Mouse (Mus musculus): ENCODE measurements around the gene Git1.

The Git1 gene

DNA sequence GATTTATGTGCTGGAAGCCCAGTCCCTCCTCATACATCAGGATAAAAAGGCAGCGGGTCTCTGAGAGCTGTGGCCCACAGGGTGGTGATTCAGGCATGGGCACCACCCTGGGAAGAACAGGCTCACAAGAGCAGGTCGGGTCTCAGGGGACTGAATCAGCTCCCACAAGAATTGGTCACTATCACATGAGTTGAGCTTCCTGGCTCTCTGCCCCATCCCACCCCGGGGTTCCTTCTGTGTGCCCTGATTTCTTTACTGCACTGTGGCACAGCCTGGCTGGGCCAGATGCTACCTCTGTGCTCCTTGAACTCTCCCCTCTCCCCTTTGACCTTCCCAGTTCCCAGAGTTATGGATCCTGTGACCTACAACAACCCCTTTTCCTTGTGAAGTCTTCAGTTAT, 10.3 kb upstream of the Git1 start:
- DNase-seq (ENCODE audit: low spot score in 2 of 2), result no peak

DNA sequence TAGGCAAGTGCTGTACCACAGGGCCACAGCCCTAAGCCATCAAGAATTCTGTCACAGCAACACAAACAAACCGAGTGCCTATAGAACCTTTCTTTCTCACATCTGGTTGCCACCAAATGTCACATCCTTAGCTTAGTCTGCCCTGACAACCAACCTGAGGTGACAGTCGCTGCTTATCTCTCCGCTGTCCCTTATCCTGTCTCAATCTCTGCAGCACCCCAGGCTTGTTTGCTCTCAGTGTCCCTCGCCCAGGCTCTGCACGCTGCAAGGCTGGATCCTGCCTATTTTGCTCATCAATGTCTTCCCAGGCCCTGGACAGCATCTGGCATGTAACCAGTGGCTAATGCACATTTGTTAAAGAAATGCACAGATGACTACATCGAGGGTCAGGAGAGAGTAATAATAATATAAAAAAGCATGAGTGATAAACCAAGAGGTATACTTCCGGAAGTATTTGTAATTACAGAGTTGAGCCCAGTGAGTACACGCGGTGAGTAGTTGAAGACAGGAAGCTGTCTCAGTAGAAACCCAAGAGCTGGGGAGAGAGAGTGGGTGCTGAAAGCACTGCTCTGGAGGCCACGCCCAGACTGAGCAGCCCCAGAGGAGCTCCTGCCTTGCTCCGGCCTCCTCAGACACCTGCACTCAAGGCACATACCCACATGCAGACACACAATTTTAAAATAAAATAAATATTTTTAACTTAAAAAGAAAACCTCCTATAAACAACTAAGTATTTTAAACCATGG, 9.7 kb upstream of the Git1 start:
- no peak for DNase-seq (ENCODE audit: low spot score in 2 of 2)

DNA sequence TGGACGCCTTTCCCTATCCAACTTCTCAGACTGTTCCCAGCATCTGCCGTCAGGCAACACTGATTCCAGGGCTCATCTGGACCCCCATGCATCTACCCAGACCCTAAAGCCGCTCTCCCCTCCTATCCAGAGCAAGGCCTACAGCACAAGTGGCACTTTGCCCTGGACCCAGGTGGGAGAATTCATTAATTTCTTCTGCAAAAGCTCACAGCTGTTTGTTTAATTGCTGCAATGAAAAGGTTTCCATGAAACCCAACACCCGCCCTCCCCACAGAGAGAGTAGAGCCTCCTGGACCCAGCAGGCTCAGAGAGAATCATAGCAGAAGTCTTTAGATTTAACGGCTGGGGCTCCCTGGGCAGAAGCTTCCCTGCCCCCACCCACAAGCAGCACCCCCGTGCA, 8.1 kb upstream of the Git1 start:
- DNase-seq (ENCODE audit: low spot score in 2 of 2), result no peak

DNA sequence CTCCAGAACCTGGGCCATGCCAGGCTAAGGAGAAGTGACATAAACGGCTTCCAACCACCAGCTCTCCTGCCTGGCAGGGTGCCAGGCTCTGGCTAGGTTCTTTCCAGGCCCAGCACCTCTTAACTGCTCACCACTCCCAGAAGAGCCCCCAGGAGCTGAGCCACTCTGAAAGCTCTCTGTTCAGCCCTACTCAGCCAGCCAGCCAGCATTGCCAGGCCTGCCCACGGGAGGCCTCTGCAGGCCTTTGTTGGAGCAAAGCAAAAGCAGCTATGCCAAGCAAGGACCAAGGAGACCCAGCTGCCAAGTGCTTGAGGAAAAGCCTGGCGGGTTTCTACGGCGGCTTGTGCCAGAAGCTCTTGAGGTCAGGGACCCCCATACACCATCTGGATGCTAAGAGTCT, 6.6 kb upstream of the Git1 start:
- peak in 1 of 2 experiments; percentile 50 for DNase-seq (ENCODE audit: low spot score in 2 of 2)

DNA sequence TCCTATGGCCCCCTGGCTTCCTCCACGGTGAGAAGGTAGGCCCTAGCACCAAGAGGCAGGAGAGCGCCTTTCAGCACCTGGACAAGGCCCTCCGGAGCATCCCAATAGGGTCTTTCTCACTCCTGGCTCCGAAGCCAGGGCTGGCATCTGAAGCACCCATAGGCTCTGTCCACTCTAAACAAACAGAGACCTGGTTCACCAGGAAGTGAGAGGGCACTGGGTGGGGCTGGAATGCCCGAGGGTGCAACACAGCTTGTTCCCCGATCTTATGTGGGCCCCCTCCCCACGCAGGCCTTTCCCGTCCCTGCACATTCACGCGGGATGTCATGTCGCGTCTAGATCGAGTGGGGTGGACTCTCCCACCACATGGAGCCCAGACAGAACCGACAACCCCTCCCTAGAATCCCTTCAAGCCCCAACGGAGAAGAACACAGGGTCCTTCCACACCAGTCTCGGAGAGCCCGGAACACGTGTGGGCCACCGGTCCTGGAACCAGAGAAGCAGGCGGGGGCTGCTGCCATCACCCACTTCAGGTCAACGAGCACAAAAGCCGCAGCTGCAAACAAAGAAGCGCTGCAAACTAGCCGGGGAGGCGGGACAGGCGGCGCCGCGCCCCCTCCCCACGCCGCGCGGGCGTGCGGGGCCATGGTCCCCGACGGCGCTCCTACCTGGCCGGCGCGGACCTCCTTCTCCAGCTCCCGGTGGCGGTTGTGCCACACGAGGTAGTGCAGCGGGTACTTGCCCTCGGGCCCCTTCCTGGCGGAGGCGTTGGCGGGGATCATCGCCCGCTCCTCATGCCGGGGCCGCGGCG, 4.4 kb upstream of the Git1 start:
- peak in 1 of 2 experiments; percentile 40 for DNase-seq (ENCODE audit: low spot score in 2 of 2)

DNA sequence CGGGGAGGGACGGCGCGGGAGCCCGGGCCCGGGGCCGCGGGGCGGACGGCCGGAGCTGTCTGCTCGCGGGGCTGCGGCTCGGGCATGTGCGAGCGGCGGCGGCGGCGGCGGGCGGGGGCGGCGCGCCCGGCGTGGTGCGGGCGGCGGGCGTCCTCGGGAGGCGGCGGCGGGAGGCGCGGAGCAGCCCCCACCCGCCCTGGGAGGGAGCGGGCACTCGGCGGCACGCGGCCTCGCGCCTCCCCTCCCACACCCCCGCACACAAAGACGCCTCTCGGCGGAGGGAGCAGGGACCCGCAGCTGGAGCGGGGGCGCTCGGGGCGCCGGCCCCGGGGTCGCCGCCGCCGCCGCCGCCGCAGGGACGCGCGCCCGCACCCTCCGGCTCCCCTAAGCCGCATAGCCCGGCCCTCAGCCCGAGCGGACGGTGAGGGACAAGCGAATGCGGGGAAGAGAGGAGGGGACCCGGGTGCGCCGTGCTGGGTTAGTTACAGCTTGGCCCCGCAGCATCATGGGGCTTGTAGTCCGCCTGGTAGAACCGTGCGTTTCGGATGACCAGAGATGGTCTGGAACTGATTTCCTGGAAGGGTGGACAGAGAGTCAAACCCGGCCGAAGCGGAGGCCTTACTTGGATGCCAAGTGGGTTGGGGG, 3.6 kb upstream of the Git1 start, which contains the start of gene Ankrd13b:
Gene Ankrd13b (minus strand): TSS at position 88 of the 645 bp plus-strand sequence.
- DNase-seq (ENCODE audit: low spot score in 2 of 2), result peak in 1 of 2 experiments; percentile 78

DNA sequence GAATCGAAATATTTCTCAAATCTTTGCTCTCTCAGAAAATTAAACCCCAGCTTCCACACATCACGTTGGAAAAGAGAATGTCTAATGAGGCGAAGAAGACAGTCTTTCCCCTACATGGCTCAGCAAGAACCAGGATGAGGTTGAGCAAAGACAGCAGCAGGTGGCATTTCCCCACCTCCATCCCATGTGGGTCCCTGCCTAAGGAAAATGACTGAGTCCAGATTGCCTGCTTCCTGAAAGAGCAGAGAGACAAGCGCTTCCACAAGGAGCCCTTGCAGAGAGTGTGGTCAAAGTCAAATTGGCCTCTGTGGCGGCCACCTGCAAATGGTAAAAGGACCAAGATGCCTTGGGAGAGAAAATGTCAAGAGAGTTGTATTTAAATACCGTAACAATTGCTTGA, 2.9 kb upstream of the Git1 start:
- peak in 1 of 2 experiments; percentile 25 for DNase-seq (ENCODE audit: low spot score in 2 of 2)

DNA sequence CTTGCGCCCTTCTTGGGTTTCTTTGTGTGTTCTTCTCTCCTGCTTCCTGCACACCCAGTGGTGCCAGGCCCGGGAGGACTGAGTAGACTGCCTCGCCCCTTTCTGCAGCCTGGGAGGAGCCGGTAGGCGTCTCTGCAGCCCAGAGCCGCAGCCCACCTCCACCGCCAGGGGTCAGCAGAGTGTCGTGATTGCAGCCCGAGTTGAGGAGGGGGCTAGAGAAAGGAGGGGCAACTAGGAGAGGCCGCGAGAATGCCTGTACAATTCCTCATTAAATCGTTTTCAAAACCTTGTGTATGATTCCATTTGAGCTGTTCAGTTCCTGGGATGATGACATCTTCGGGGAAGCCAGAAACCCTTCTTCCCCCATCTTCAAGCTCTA, 2.2 kb upstream of the Git1 start:
- DNase-seq (ENCODE audit: low spot score in 2 of 2), result peak; percentile 88 to 90

DNA sequence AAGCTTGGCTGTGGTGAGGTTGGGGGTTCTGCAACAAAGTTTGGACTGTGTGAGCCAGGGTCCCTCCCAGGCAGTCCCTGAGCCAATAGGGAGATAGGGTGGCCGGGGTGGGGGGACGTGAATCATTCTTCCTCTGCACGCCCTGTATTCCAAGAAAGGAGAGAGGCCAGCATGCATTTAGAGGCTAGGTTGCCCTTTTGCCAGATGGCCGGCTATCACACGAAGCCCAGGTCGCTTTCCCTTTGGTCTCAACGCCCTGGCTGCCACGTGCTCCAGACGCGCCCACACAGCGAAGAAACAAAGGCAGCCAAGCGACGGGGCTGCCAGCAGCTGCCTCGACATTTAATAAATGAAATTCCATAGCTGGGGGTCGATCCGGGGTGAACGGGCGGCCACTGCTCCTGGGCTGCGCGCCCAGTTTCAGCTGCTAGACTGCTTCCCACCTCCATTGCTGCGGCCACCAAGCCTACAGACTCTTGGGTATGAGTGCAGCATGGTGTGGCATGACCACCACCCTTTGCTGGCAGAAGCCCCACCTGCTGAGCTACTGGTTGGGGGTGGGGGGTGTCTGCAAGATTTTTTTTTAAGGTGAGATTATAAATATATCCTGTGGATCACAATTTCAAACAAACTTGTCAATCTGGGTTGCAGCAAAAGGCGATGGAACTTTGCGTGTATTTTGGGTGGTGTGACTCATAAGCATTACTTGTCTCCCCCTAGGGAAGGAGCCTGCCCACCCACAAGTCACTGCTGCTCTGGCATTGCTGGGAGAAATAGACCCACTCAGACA, 1.7 kb upstream of the Git1 start:
- peak in 1 of 2 experiments; percentile 69 for DNase-seq (ENCODE audit: low spot score in 2 of 2)

DNA sequence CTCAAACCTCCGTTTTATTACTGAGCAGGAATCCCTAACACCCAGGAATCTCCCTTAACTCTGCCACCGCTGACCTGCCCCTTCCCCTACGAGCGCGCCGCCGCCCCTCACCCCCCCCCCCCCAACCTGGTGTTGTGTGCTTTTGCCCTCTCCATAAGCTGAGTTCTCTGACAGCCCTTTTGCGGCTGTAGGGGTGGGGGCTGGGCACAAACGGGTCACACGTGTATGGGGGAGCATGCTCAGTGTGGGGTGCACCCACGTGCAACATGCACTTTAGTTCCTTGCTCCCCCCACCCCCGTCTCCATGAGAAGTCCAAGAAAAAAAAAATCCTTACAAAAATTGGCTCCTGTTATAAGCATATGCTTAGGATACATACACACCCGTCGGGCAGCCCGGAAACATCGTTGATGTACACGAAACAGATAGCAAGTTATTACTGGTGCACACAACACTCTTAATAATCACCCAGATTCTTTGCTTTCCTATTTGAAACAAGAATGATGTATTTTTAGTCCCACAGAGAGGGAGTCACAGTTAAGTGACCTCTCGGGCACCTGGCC, 971 bp upstream of the Git1 start:
- DNase-seq (ENCODE audit: low spot score in 2 of 2), result peak; percentile 60 to 80

DNA sequence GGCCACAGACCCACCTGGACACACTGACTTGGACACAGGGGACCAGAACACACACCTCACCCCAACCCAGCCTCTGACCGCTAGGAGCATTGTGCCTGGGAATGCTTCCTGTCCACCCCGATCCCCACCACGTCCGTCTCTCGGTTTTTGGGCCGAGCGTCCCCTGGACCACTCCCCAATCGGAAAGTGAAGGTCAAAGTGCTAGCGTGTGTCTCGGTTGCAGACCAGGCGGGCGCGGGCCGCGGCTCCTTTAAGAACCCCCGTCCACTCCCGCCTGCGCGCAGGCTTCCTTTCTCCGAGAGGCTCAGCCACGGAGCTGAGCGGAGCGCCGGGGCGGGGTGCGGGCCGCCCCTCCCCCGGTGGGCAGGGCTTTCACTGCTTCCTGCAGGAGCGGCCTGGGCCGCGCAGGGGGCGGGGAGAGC, 440 bp upstream of the Git1 start:
- peak; percentile 91 to 92 for DNase-seq (ENCODE audit: low spot score in 2 of 2)

DNA sequence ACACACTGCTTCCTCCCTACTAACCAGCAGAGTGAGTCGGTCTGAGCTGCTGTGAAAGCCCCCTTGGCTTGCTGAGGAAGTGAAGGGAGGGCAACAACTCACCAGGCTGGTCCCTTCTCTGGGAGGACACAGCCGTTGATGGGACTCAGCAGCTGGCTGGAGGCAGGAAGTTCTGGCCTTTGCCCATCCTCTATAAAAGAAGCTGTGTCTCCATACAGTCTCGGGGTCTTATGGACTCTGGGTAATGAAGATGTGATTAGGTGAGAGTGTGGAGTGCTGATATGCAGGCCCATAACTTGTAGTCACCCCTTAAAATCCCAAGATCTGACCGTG, 948 bp downstream of the Git1 start:
- no peak for DNase-seq (ENCODE audit: low spot score in 2 of 2)

DNA sequence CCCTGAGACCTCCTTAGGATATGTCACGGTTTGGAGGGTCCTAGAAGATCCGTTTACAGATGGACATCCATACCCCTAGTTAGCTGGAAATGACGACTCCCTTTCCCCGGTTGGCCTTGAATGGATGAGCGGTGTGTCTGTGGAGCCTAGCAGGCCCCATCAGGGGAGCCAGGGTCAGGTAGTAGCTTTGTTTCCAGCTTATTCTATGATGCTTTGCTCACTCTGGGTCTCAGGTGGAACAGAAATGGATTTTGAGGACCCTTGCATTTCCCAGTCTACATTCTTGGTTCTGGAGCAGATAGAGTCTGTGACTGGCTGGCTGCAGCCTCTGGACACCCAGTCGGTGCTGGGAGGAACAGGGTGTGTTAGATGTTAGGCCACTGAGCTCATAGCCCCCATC, 1.4 kb downstream of the Git1 start:
- DNase-seq (ENCODE audit: low spot score in 2 of 2), result no peak

DNA sequence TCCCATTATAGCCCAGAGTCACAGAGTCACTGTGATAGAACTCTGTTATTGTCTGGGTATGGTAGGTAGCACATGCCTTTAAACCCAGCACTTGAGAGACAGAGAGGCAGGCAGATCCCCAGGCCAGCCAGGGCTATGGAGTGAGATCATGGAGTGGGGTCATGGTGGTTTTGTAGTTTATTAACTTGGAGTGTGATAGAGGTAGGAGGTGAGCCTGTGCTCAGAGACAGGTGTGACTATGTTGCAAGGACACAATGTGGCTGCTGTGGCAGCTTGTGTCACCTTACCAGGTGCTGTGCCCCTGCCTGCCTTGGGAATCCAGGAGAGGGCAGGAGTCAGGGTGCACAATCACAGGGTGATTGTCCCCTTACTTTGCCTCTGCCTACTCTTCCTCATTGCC, 2.1 kb downstream of the Git1 start:
- no peak for DNase-seq (ENCODE audit: low spot score in 2 of 2)

DNA sequence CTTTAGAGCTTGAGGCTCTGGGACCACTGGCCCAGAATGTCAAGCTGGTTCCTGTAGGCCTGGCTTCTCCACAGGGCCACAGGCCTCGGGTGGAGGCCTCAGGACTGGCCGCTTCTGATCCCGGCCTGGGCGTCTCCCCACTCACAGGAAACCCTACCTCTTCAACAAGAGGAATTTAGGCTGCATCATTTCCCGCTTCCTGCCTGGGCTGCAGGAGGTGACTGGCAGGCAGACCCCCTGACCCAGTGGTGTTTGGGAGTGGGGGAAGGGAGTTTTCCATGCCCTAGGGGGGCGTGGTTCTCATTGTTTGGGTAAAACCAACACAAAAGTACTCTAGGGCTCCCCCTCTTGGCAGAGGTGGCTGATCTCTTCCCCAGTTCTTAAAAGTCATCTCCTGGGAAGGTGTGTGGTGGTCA, 4.0 kb downstream of the Git1 start:
- peak; percentile 37 to 47 for DNase-seq (ENCODE audit: low spot score in 2 of 2)

DNA sequence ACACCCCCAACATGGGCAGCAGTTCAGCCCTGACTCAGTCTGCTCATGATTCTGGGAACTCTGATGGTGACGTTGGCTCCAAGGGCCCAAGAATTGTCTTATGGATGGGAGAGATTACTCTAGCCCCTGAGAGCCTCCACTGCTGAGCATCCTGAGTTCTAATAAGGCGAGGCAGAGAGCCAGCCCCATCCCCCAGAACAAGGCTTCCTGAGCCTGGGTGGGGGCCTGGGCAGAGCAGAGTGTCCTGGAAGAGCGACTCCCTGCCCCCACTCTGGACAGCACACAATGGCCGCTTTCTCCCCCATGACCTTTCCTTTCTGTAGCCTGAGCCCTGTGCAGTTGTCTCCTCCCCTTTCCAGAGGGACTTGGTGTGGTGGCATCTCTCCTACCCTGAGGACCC, 4.5 kb downstream of the Git1 start:
- peak in 1 of 2 experiments; percentile 10 for DNase-seq (ENCODE audit: low spot score in 2 of 2)

DNA sequence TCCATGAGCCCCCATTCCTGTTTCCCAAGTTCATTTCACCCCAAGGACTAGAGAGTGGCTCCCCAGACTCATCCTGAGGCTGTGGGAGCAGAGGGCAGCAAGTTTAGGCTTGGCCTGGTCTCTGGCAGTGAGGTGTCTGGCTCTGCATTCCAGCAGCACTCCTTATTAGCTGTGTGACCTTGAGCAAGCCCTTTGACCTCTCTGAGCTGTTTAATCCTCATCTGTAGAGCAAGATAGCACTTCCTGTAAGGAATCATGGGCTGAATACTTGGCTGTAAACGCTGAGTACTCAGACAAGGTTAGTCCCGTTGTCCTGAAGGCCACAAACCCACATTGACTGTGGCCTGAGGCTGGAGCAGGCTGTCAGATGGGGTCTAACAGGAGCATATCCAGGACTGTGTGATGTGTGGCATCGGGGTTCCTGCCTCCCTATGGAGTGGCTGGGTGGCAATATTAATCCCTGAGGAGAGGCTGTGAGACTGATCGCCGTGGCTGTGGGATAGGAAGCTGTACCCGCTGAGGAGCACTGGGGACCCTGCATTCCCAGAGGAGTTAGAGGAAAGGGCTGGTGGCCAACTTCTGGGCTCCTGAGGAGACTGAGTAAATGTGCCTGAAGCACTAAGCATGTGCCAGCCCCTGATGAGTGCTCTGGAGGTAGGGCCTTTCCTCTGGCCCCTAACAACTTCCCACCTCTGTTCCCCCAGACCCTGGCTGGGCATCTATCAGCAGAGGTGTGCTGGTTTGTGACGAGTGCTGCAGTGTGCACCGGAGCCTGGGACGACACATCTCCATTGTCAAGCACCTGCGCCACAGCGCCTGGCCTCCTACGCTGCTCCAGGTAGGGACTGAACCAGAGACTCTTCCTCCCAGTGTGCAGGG, 5.1 kb downstream of the Git1 start:
- peak; percentile 8 to 11 for DNase-seq (ENCODE audit: low spot score in 2 of 2)

DNA sequence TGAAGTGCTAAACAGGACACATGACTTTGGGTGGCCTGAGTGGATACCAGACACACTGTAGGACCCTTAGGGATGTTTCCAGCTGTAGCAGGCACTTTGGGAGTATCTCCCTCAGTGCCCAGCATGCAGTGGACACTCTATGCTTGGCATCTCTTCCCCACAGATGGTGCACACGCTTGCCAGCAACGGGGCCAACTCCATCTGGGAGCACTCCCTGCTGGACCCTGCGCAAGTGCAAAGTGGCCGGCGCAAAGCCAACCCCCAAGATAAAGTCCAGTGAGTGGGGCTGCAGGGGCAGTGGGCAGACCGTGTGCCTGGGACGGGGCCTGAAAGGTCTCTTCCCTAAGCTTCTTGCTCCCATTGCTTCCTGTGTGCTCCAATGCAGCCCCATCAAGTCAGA, 6.0 kb downstream of the Git1 start:
- peak; percentile 11 to 14 for DNase-seq (ENCODE audit: low spot score in 2 of 2)

DNA sequence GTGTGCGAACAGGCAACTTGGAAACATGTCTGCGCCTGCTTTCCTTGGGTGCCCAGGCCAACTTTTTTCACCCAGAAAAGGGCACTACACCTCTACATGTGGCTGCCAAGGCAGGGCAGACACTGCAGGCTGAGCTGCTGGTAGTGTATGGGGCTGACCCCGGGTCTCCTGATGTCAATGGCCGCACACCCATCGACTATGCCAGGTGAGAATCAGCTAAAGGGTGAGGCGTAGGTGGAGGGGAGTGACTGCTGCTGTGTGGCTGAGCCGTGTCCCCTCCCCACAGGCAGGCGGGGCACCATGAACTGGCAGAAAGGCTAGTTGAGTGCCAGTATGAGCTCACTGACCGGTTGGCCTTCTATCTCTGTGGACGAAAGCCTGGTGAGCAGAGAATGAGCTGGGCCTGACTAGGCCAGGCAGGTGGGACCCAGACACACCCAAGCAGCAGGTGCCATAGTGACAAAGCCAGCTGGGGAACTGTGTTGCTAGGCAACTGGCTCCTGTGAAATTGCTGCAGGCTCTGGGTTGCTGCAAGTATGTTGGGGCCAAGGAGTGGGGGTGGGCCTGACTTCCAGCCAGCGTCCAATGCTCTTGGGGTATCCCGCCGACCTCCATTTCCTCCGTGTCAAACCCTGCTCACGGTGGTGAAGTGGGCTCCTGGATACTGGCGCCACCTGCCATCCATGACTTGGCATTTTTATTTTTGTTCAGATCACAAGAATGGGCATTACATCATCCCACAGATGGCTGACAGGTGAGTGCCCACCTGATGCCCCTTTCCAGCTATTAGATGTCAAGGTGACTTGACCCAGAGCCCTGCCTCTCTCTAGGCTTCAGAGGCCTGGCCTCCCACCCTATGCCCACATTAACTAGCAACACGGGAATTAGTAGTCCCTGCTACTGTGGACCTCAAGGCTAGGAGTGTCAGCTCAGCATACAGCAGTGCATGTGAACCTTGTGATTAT, 7.3 kb downstream of the Git1 start:
- peak; percentile 42 to 43 for DNase-seq (ENCODE audit: low spot score in 2 of 2)
